Mouse (Mus musculus) ES-CJ7 (cell line): Measurements from ENCODE around the gene Dcst1.

Experiments used
- DNase-seq: peaks from one replicate; pipeline ENCODE4 v3.0.0; 2011; ENCODE audit warnings: low read depth, low spot score

Gene Dcst1

GRCm38 (mm10) chr3:89388134-89388881 lies 23.3 kb upstream of the Dcst1 start:
- DNase-seq = no peak

GRCm38 (mm10) chr3:89387632-89388031 lies 22.6 kb upstream of the Dcst1 start:
- no peak for DNase-seq

GRCm38 (mm10) chr3:89386438-89387420 lies 21.7 kb upstream of the Dcst1 start:
- no peak for DNase-seq

DNA sequence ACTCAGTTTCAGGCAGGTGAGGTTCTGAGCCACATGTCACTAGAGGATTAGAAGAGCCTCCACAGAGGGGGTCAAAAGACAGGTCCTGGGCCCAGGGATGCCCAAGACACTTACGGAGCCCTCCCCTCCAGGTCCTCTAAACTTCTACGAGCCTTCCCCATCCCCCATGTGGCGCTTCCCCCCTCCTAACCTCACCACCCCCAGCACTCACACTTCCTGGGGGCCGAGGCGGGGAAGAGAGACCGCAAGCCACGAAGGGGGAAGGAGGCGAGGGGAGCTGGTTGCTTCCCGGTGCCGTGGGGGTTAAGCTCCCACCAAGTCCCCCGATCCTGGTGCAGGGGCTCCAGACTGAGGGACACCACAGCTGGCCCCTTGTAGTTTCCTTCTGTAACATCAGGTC lies 20.4 kb upstream of the Dcst1 start:
- DNase-seq = no peak

- DNase-seq = no peak
Observed at GRCm38 (mm10) chr3:89384331-89385076, 19.5 kb upstream of the Dcst1 start.

GRCm38 (mm10) chr3:89383651-89384255 lies 18.7 kb upstream of the Dcst1 start:
- DNase-seq = no peak

GRCm38 (mm10) chr3:89382950-89383349 lies 17.9 kb upstream of the Dcst1 start:
- peak; percentile 89 for DNase-seq

- DNase-seq = peak; percentile 97
Observed at GRCm38 (mm10) chr3:89382033-89382882, 17.2 kb upstream of the Dcst1 start.

DNA sequence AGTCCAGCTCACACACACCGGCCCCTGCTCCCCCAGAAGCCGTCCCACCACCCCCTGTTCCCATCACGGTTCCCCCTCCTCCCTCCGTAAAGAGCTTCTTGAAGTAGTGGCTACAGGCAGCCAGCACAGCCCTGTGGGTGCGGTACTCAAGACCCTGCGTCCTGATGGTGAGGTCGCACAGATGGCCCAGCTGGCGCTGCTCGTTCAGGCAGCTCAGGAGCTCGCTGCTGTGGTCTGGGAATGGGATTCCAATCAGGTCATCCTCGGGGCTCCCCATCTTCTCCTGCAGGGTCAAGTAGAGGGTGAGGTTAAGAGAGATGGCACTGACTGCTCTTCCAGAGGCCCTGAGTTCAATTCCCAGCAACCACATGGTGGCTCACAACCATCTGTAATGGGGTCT lies 16.2 kb upstream of the Dcst1 start:
- DNase-seq = no peak

- no peak for DNase-seq
Observed at GRCm38 (mm10) chr3:89380711-89381110, 15.7 kb upstream of the Dcst1 start.

- DNase-seq = no peak
Observed at GRCm38 (mm10) chr3:89380291-89380690, 15.2 kb upstream of the Dcst1 start.

- DNase-seq = peak; percentile 61
Observed at GRCm38 (mm10) chr3:89379388-89380131, 14.5 kb upstream of the Dcst1 start.

DNA sequence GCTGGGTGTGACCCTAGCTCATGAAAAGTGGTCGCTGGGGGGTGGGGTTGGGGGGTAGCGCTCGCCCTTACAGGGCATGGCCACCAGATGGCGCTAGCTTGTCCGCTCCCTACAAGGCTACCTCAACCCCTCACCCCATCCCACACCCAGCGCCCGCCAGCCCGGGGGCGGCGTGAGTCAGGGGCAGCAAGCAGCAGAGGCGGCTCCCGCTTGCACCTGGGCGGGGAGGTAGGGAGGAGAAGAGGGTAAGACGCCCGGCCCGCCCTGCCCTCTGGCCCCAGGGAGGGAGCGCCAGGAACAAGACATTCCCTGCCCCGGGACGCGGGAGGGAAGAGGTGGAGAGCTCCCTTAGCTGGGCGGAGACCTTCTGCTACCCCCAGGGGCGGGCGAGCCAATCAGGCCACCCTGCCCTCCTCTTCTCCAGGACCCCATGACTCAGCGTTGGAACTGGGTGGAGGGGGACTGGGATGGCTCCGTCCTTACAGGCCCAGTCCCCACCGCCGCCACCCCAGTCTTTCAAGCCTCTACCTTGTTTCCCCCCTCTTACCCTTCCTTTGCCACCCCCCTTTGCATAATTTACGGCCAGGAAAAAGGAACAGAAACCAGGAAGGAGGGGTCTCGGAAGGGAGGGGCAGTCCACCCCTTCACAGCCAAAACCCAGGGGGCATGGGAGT lies 13.5 kb upstream of the Dcst1 start:
- peak; percentile 96 for DNase-seq

GRCm38 (mm10) chr3:89377831-89378230 lies 12.8 kb upstream of the Dcst1 start:
- DNase-seq = no peak

- DNase-seq = peak; percentile 73
Observed at GRCm38 (mm10) chr3:89373581-89374231, 8.7 kb upstream of the Dcst1 start.

GRCm38 (mm10) chr3:89367338-89367737 lies 2.3 kb upstream of the Dcst1 start:
- DNase-seq = no peak

DNA sequence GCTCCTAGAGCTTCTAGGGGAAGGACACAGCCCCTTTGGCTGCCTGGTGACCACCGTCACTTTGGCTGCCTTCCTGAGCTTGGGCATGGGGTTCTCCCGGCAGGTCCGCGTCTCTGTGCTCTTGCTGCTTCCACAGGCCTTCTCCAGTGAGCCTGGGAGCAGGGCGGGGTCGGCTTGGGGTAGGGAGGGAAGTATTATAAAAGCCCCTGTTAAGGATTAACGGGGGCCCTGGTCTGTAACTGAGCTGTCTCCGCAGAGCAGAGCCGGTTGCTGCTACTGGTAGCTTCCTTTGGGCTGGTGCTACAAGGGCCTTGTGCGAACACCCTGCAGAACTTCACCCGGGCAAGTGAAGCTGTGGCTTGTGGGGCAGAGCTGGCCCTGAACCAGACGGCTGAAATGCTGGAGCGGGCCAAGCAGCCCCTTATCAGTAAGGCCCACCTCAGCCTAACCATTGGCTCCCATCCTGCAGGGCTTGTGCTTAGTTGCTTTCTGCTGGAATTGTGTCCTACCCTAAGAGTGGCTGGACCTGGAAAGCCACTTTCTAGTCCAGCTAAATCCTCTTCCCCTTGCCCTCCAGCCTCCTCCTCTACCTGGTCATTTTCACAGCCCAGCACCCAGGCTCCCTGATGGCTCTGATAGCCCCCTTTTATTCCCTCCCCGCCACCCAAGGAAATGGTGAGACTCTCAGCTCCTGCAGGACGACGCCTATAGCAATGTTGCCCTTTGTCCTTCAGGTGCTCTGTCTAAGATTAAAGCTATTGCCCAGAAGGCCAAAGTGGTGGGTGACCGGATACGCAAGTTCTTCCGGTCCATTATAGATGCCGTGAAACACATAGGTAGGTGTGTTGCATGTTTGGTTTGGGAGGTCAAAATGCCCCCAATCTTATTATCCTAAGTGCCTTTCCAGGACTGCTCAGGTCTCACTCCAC lies 697 bp upstream of the Dcst1 start:
- no peak for DNase-seq

- no peak for DNase-seq
Observed at GRCm38 (mm10) chr3:89364631-89365030, 422 bp downstream of the Dcst1 start.
